Mouse (Mus musculus): ENCODE measurements around the gene Draxin. TPM values are rescaled to one million over a fixed set of nuclear protein-coding genes. Genes with fewer than 3 reads are reported as not detected.
A peak's percentile ranks its signal among the peaks of the same experiment; 100 is the strongest.

The Draxin gene
- total RNA-seq, 1 experiment from 2014 or later, result not detected

DNA sequence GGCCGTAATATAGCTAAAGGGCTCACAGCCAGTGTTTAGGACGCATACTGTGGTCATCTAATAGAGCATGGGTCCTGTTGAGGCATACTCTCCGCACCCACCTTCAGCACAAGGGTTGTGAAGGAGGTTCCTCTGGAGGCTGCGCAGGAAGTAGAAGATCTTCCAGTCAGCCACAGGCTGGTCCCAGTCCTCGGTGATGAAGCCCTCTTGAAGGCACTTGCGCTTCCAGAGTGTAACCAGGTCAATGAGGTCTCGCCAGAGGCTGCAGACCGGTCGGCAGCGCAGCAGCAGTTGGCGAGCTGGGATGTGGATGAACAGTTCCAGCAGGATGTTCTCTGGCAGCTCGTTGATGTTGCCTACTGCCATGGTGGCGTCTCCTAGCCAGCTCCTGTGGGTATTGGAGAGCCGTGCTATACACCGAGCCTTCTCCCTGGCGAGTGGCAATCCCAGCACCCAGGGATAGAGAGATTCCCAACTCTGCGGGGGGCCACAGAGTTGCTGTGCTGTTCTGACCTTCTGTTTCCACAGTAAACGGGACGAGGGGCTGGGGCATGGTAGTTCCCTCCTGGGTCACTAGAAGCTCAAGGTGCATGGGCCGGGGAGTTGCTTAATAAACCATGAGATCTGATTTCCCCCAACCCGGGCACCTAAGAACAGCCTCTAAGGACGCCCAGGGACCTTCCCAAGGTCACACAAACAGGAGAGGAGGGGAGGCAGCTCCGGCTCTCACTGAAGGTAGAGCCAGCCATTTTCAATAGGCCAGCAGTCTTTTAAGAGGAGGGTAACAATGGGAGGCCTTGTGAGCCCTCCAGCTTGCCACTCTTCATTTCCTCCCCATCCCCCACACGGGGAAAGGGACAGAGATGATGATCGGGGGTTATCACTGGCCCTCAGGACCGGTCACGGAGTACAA, 28.2 kb upstream of the Draxin start:
- ATAC-seq (replicated peaks in 1 of 2; ENCODE audit: insufficient read depth in 1 of 2, low FRiP score in 2 of 2, low TSS enrichment in 1 of 2, low read depth in 1 of 2, poor library complexity in 2 of 2, severe bottlenecking in 2 of 2), result no peak

DNA sequence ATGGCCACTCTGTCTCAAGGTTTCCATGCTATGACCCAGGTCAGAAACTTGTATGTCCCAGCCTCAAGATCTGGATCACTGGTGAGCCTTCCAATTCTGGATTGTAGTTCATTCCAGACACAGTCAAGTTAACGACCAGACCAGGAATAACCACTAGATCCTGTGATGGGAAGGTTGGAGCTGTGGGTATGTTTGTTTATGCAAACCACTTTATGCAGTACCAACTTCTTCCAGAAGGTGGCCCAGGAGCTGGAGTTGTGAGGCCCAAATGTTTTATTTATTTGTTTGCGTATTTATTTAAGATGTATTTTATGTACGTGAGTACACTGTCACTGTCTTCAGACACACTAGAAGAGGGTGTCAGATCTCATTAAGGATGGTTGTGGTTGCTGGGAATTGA, 24.5 kb upstream of the Draxin start:
- no peak for ATAC-seq (replicated peaks in 1 of 2; ENCODE audit: insufficient read depth in 1 of 2, low FRiP score in 2 of 2, low TSS enrichment in 1 of 2, low read depth in 1 of 2, poor library complexity in 2 of 2, severe bottlenecking in 2 of 2)

DNA sequence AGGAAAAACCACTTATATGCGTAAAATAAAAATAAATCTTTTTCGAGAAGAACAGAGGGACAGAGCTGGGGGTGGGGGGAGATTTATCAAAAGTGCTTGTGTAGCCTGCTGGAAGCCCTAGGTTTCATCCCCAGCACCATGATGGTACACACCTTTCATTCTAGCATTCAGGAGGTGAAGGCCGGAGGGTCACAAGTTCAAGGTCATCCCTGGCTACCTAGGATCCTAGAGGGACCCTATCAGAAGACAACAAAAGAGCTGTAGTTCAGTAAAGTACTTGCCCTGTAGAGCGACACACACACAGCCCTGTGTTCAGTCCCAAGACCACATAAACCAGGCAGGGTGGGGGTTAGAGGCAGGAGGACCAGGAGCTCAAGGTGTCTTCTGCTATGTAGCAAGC, 23.5 kb upstream of the Draxin start:
- no peak for ATAC-seq (replicated peaks in 1 of 2; ENCODE audit: insufficient read depth in 1 of 2, low FRiP score in 2 of 2, low TSS enrichment in 1 of 2, low read depth in 1 of 2, poor library complexity in 2 of 2, severe bottlenecking in 2 of 2)

DNA sequence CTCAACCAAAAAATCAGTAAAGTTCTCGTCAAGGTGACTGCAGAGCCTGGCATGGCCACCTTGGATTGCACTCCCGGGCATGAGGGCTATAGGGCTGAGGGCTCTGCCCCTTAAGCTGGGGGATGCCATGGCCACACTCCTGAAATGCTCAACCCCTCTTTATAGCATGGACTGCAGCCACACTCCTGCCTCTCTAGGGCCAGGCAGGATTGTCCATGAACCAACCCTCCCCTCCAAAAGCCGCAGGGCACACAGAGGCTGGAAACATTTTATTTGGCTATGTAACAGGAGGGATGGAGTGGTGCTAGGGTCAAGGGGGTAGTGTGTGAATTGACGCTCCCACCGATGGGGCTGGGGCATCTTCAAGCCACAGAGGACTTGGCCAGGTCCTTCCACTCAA, 22.0 kb upstream of the Draxin start:
- no peak for ATAC-seq (replicated peaks in 1 of 2; ENCODE audit: insufficient read depth in 1 of 2, low FRiP score in 2 of 2, low TSS enrichment in 1 of 2, low read depth in 1 of 2, poor library complexity in 2 of 2, severe bottlenecking in 2 of 2)

DNA sequence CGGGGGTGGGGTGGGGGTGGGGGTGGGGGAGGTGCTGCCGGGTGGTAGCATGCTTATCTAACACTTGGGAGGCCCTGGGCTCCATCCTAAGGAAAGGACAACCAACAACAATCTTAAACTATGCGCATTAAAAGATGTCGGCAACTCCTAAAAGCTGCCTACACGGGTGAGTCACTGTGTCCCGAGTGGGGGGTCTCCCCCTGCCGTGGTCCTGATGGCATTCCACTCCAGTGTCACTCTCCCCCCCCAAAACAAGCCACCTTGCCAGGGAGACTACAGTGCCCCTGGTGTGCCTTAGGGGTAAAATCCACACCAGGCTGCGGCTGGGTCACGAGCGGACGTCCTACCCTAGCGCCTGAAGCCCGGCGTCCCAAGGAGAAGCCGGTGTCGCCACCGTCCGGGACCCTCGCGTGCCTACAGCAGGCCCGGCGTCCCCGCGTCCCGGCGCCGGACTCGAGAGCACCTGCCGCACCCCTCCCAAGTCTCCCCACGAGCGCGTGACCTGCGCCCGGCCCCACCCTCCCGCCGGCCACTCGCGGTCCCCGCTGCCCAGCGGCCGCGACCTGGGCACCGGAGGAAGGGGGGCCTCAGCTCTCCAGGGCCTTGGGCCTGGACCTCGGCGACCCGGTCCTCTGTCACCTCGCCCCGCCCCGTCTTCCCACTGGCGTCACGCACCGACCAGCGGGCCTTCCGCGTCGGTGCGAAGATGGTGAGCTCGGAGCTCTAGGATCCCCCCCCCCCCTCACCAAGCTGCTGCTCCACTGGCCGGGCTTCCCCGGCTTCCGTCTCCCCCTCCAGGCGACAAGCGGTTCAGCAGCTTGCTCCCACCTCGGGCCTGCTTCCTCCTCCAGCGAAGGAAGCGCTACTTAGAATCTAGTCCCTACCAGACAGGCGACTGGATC, 21.0 kb upstream of the Draxin start, which contains the start of gene Fbxo6:
TSS of gene Fbxo6 (minus strand) at position 874 of the 902 bp plus-strand sequence.
- ATAC-seq (replicated peaks in 1 of 2; ENCODE audit: insufficient read depth in 1 of 2, low FRiP score in 2 of 2, low TSS enrichment in 1 of 2, low read depth in 1 of 2, poor library complexity in 2 of 2, severe bottlenecking in 2 of 2), result peak; percentile 93 to 96

DNA sequence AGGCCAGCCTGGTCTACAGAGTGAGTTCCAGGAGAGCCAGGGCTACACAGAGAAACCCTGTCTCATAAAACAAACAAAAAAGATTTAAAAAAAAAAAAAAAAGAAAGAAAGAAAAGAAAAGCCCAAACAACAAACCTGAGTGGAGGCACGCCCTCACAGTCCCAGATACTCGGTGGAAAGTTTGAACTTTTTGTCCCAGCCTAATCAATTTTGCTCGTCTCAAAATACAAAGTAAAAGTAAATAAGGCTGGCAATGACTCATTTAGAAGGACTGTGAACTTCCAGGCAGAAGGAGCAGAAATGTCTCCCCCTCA, 20.4 kb upstream of the Draxin start:
- ATAC-seq (replicated peaks in 1 of 2; ENCODE audit: insufficient read depth in 1 of 2, low FRiP score in 2 of 2, low TSS enrichment in 1 of 2, low read depth in 1 of 2, poor library complexity in 2 of 2, severe bottlenecking in 2 of 2), result no peak

DNA sequence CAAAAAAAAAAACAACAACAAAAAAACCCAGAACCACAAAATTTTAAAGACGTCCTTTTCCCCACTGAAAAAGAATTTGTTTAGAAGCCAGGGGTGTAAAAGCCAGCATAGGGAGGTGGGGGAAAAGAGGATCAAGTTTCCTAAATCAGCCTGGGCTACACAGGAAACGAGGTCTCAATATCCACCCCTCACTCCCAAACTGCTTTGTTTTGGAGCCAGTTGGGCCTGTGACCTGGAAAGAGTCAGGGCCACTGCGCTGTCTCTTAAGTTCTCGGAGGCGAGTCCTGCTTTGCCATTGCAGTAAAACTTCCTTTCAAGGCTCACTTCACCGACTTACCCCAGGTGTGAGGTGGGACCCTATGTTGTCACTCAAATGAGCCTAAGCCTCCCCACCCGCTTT, 19.7 kb upstream of the Draxin start:
- no peak for ATAC-seq (replicated peaks in 1 of 2; ENCODE audit: insufficient read depth in 1 of 2, low FRiP score in 2 of 2, low TSS enrichment in 1 of 2, low read depth in 1 of 2, poor library complexity in 2 of 2, severe bottlenecking in 2 of 2)

DNA sequence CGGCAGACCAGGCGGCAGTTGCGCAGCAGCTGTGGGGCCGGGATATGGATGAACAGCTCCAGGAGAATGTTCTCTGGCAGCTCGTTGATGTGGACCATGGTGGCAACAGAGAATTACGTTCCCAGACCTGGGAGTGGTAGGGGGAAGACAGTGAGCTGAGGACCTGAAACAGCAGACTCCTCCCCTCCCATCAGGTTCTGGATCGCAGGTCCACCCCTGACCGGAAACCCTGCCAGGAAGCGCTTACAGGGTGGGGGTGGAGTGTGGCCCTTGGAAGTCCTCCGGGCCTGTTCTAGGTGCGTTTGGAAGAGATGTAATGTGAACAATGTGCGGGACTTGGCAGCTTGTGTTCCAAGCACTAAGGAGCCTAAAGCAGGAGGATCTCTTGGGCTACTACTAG, 19.0 kb upstream of the Draxin start:
- no peak for ATAC-seq (replicated peaks in 1 of 2; ENCODE audit: insufficient read depth in 1 of 2, low FRiP score in 2 of 2, low TSS enrichment in 1 of 2, low read depth in 1 of 2, poor library complexity in 2 of 2, severe bottlenecking in 2 of 2)

DNA sequence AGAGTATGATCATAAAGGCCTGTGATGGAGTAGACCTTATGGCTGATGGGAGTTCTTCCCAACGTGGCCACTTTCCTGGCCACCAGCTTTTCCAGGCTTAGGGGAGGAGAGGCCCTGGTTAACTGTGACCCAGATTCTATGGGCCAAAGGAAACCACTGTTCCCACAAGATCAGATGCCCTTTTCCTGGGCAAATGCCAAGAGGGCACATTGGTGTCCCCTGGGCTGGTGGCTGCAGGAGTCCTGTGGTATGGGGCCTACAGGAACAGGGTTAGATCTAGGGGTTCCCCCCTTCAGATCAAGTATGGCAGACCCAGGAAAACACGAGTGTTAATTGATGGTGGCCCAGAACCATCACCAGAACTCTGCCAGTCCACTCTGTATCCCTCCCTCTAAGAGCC, 17.2 kb upstream of the Draxin start:
- no peak for ATAC-seq (replicated peaks in 1 of 2; ENCODE audit: insufficient read depth in 1 of 2, low FRiP score in 2 of 2, low TSS enrichment in 1 of 2, low read depth in 1 of 2, poor library complexity in 2 of 2, severe bottlenecking in 2 of 2)

DNA sequence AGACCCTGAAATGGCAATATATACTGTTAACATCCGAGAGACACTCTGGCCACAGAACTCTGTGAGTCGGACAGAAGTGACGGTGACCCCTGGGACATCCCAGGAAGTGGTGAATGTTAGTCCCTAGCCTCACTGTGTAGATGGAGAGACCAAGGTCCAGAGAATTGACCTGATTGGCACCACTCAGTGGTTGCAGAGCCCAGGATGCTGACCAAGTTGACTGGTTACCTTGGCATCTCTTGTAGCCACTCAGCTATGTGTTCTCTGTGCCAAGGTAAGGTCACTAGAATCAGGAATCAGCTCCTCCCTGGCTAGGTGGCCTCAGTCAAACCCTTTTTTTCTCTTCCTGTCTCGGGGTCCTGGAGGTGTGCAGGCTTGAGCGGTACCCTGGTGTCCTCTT, 13.2 kb upstream of the Draxin start:
- ATAC-seq (replicated peaks in 1 of 2; ENCODE audit: insufficient read depth in 1 of 2, low FRiP score in 2 of 2, low TSS enrichment in 1 of 2, low read depth in 1 of 2, poor library complexity in 2 of 2, severe bottlenecking in 2 of 2), result no peak

DNA sequence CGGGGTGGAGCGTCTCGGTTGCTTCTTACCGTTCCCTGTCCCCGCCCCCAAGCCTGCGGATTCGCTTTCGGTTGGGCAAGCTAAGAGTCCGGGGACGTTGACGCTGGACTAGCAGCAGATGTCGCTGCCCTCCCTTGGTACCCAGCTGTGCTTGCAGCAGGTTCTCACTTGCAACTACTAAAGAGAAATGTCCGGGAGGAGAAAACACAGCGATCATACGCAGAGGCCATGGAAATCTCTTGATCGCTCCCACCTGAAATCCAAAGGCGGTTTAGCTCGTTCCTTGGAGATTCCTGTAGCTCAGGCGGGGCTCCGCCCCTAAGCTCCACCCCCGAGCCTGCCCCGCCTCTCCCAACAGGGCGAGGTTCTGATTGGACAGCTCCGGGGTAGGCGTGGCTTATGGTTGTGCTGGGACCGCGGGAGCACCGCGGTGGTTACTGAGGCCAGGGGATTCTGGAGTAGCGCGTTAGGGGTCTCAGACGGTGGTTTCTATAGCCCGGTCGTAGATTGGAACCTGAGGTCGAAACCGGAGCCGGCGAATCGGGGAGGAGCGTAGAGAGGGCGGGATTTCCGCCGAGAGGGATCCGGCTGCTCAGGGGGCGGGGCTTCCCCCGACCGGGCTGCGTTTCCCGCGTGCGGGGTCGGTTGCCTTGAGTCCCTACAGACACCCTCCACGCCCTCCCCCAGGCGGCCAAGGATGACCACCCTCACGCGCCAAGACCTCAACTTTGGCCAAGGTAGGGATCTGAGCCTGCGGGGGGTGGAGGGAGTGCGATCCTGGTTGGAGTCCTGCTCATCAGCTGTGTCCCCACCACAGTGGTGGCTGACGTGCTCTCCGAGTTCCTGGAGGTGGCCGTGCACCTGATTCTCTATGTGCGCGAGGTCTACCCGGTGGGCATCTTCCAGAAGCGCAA, 9.9 kb upstream of the Draxin start:
- peak; percentile 94 to 96 for ATAC-seq (replicated peaks in 1 of 2; ENCODE audit: insufficient read depth in 1 of 2, low FRiP score in 2 of 2, low TSS enrichment in 1 of 2, low read depth in 1 of 2, poor library complexity in 2 of 2, severe bottlenecking in 2 of 2)

DNA sequence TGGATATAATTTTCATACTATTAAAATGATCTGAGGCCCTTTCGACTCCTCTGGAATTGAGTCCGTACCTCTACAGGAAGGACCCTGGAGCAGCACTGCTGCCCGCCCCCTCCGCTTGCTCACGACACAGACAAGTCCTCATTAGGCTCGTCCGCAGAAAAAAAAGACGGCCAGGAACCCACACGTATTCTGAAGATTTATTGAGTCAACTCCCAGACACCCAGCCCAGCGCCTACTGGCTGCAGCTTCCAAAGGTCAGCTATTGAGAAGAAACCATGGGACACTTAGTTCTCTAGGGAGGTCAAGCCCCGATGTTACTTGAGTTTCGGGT, 9.2 kb upstream of the Draxin start:
- peak; percentile 28 to 46; a peak in 3 of 4 replicates for ATAC-seq (replicated peaks in 1 of 2; ENCODE audit: insufficient read depth in 1 of 2, low FRiP score in 2 of 2, low TSS enrichment in 1 of 2, low read depth in 1 of 2, poor library complexity in 2 of 2, severe bottlenecking in 2 of 2)

DNA sequence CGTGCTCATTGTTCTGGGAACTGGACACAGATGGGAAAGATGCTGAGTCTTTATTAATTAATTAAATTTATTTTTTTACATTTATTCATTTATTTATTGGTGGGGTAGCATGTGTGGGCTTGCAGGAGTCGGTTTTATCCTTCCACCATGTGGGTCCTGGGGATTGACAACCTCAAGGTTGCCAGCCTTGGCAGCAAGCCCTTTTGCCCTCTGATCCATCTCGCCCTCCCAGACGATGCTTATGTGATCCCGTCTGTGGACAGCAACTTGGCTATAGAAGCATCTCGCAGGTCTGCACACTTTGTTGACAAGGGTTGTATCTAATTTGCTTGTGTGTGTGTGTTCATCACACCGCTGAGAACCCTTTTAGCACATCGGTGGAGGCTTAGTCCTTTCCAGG, 7.0 kb upstream of the Draxin start:
- ATAC-seq (replicated peaks in 1 of 2; ENCODE audit: insufficient read depth in 1 of 2, low FRiP score in 2 of 2, low TSS enrichment in 1 of 2, low read depth in 1 of 2, poor library complexity in 2 of 2, severe bottlenecking in 2 of 2), result no peak

DNA sequence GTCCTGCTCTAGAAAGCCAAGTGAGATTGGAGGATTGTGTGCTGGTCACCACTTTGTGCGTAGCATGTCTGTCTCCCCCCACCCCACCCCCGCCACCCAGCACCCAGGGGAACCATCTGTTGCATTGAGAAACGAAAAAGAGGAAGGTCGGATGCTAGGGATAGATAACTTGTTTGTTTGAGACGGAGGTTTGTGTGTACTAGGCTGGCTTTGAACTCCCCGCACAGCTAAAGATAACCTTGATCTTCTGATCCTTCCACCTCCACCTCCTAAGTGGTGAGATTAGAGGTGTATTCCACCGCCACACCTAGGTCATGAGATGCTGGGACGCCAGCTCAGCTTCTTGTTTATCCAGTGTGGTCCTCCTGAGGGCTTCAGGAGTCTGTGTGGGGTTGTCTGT, 4.5 kb upstream of the Draxin start:
- no peak for ATAC-seq (replicated peaks in 1 of 2; ENCODE audit: insufficient read depth in 1 of 2, low FRiP score in 2 of 2, low TSS enrichment in 1 of 2, low read depth in 1 of 2, poor library complexity in 2 of 2, severe bottlenecking in 2 of 2)

DNA sequence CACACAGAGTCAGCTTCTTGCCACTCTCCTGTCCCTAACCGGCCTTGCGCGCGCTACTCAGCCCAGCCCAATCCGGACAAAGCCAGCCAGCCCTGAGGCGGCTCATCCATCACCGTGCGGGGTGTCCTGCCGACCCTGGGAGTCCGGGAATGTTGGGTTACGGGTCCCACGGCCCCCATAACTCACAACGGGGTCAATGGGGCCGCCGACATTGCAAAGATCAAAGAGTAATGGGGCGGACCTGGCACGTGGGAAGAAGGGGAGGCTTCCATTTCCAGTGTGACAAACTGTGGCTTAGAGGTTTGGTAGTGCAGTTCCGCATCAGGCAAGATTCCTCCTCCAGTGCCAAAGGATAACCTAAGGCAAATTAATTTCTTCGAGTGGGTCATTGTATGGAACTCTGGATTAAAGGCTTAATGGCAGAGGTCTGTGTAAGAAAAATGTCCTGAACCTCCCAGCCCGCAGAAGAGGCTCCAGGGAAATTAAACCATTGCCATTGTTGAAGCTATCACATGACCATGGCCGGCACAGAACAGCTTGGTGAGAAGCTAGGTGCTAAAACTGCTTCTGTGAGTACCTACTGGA, 1.1 kb upstream of the Draxin start:
- ATAC-seq (replicated peaks in 1 of 2; ENCODE audit: insufficient read depth in 1 of 2, low FRiP score in 2 of 2, low TSS enrichment in 1 of 2, low read depth in 1 of 2, poor library complexity in 2 of 2, severe bottlenecking in 2 of 2), result peak; percentile 42 to 61; a peak in 3 of 4 replicates

DNA sequence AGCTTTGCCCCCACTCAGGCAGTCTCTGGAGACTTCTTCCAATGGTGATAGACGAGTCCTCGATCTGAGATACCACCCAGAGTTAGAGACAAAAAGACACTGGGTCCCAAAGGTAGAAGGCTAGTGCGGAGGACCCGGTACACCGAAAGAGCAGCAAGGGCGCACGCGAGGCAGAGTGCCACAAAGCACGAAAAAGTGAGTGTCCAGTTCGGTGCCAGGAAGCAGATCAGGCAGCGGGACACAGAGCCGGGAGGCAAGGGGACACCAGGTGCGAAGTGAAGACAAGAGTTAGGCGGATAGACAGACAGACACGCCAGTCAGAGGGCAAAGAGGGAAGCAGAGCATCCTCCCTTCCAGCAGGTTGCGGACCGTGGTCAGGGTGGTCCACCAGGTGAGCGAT, 365 bp downstream of the Draxin start, which contains the start of gene Mad2l2:
TSS of gene Mad2l2 (plus strand) at position 252 of the 400 bp plus-strand sequence.
- no peak for ATAC-seq (replicated peaks in 1 of 2; ENCODE audit: insufficient read depth in 1 of 2, low FRiP score in 2 of 2, low TSS enrichment in 1 of 2, low read depth in 1 of 2, poor library complexity in 2 of 2, severe bottlenecking in 2 of 2)

DNA sequence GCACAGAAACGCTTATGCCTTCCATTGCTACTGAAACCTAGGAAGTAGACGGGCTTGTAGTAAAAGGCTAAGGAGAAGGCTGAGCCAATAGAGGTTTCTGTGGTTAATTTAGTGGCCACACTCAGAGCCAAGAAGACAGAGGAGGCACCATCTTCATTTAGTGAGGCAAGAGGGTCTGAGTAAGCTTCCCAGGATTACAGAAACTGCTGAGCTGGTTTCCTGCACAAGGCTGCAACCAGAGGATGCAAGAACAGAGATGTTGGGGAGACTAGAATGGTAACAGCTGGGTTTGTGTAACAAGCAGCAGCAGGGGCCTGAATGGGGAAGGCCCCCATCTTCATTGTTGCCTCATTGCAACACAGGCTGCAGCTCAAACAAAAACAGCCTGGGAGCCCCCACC, 1.8 kb downstream of the Draxin start:
- no peak; a peak in 1 of 4 replicates for ATAC-seq (replicated peaks in 1 of 2; ENCODE audit: insufficient read depth in 1 of 2, low FRiP score in 2 of 2, low TSS enrichment in 1 of 2, low read depth in 1 of 2, poor library complexity in 2 of 2, severe bottlenecking in 2 of 2)

Data from hematopoietic stem cell, adult 5-6 weeks (primary cell).